Mouse (Mus musculus) yolk sac, embryonic 10.5 days (tissue): ENCODE results near the gene Kctd2.
"Not testable (repeated sequence)": the region's sequence is repeated elsewhere in the genome, so short reads cannot be mapped to it uniquely, and the experiment has no call there.

Experiments used
- DNase-seq: peaks from one replicate; pipeline ENCODE4 v3.0.0-alpha.2; 2017; ENCODE audit warnings: low spot score

The Kctd2 gene

DNA sequence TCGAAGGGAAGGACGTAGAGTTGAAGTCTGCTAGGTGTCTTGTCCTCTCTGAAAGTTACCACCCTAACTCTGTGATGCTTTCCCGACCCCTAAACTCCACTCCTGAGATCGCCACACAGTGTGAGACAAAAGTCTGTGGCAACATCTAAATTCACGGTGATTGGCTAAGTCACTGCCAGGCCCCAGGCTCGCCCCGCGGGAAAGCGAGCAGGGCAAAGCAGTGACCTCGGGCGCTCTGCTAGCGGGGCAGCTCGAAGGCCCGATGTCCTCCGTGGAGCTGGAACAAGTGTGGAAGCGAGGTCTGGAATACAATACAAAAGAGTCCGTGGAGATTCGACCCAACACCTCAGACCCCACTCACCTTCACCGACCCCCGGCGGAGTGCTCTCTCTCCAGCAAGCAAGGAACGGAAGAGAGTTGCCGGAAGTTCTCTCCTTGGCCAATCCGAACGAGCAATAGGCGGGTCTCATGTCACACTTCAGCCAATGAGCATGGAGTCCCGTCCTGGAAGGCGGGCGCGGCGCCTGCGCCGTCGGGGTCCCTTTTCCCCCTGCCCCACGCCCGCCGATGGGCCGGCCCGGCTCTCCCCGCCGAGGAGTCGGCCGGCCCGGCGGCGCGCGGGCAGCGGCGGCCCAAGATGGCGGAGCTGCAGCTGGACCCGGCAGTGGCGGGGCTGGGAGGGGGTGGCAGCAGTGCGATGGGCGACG, at the start of gene Kctd2, which contains the start of gene Atp5h:
Kctd2 (plus strand) TSS at position 598 of the 707 bp plus-strand sequence.
Atp5h (minus strand) TSS at position 432 of the 707 bp plus-strand sequence.
- peak; percentile 96 for DNase-seq

- no peak for DNase-seq
These were observed 49.6 kb upstream of the Kctd2 start for GRCm38 (mm10) chr11:115370368-115370767.

GRCm38 (mm10) chr11:115371354-115371753, 48.6 kb upstream of the Kctd2 start:
- no peak for DNase-seq

- no peak for DNase-seq
These were observed 47.9 kb upstream of the Kctd2 start for GRCm38 (mm10) chr11:115372015-115372414.

- no peak for DNase-seq
These were observed 47.2 kb upstream of the Kctd2 start for GRCm38 (mm10) chr11:115372737-115373136.

- DNase-seq: no peak
These were observed 45.9 kb upstream of the Kctd2 start for GRCm38 (mm10) chr11:115373805-115374694.

DNA sequence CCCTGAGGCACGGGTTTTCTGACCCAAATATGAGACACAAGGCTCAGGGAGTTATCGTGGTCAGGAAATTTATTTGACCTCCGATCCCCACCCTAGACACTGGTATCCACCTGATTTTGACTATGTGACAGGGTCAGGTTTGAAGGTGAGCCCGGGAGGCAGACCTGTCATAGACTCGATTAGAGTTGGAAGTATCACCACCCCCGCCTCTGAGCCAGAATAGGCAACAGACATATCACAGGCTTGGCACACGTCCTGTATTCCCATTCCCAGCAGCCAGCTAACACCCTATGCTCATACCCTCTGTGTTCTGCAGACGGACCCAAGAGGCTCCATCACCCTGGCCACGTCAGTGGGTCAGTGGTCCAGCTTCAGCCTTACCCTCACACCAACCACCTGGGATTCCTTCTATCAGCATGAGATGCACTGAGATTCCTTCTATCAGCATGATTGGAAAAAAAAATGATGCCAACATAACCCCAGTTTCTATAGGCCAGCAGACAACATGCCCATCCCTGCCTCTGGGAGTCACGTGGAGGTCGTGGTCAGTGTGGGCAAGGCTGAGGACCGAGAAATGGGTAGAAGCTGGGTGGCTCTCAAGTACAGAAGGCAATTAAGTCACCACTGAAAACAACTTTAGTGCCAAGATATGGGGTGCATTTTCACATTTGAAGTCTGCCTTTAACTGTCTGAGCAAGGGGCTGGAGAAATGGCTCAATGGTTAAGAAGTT, 45.1 kb upstream of the Kctd2 start:
- no peak for DNase-seq

DNA sequence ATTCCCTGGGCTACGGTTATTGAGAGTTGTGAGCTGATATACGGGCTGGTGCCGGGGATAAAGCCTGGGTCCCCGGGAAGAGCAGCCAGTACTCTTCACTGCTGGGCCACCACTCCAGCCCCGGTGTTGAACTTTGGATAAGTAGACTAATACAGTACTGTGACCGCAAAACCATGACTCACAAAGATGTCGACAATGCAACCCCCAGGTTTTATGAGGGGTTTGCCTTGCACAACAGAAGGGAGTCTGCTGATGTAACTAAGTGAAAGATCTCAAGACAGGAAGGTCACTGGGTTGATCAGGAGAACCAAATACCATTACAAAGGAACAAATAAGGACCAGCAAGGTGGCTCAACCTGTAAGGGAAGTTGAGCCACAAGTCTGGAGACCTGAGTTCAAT, 43.2 kb upstream of the Kctd2 start:
- no peak for DNase-seq

DNA sequence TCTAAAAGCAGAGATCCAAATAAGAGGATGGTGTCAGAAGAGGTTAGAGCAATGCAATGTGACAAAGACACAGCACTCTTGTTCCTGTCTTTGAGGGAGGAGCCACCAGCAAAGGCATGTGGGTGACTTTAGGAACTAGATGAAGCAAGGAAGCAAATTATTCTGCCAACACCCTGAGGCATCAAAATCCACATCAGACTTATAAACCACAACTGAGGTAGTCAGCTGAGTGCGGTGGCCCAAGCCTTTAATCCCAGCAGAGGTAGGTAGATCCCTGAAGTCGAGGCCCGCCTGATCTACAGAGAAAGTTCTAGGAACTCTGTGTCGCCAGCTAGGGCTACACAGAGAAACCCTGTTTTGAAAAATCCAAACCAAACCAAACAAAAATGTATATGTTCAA, 42.7 kb upstream of the Kctd2 start:
- DNase-seq: no peak

GRCm38 (mm10) chr11:115377854-115378253, 42.1 kb upstream of the Kctd2 start:
- no peak for DNase-seq

- no peak for DNase-seq
These were observed 38.7 kb upstream of the Kctd2 start for GRCm38 (mm10) chr11:115381276-115381675.

GRCm38 (mm10) chr11:115381743-115382539, 38.0 kb upstream of the Kctd2 start, which contains the start of gene Cdr2l:
Cdr2l (plus strand) TSS chr11:115381916.
- DNase-seq: peak; percentile 92

- no peak for DNase-seq
These were observed 37.0 kb upstream of the Kctd2 start for GRCm38 (mm10) chr11:115382891-115383290.

DNA sequence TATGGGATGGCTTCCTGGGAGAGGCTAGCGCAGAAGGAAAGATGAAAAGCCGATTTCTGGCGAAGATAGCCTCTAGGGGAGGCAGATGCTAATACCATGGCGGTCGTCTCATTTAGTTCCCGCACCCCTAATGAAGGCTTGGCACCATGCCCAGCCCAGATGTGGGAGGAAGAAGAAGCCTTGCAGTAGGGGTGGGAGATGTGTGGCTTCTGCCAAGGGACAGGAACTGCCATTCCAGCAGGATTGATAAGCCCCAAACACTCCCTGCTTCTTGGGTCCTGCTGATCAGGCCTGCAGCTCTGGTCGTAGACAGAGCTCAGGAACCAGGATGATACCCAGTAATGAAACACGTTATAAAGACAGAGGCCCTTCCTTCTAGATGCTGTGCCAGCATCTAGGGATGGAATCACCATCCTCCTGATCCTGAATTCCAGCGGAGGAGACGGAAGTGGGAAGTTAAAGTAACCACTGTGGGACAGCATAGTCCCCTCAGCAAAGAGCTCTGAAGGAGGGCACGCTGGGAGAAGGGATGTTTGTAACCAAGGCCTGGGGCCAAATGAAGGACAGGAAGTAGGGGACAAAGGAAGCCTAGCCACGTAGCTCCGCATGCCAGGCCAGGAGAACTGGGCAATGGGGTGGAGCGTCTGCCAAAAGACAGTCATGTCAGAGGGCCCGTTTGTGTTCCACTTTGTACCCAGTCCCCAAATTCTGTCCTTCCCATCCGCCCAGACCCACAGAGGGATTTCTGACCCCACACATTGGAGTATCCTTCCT, 36.0 kb upstream of the Kctd2 start:
- no peak for DNase-seq

GRCm38 (mm10) chr11:115384587-115384986, 35.3 kb upstream of the Kctd2 start:
- no peak for DNase-seq

- DNase-seq: not testable (repeated sequence)
These were observed 33.1 kb upstream of the Kctd2 start for GRCm38 (mm10) chr11:115386859-115387258.

DNA sequence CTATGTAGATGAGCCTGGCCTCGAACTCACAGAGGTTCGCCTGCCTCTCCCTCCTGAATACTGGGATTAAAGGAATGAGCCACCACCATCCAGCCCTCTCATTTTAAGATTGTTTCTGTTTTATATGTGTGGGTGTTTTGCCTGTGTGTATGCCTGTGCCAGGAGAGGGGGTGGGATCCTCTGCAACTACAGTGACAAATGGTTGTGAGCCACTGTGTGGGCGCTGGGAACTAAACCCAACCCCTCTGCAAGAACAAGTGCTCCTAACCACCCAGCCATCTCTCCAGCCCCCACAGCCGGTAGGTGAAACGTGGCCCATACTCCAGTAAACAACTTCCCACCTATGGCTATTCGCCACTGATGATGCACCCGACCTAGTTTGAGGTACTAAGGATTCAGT, 28.6 kb upstream of the Kctd2 start:
- no peak for DNase-seq

DNA sequence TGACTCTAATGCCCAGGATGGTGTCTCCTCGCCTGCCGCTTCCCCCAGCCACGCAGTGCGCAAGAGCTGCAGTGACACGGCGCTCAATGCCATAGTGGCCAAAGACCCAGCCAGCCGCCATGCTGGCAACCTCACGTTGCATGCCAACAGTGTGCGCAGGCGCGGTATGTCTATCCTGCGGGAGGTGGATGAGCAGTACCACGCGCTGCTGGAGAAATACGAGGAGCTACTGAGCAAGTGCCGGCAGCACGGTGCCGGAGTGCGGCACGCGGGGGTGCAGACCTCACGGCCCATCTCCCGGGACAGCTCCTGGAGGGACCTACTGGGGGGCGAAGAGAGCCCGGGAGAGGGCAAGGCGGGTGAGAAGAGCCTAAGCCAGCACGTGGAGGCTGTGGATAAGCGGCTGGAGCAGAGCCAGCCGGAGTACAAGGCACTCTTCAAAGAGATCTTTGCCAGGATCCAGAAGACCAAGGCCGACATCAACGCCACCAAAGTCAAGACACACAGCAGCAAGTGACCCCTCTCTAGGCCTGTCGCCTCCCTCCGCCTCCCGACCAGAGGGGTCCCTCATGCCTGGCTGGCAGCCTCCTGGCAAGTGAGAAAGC, 26.1 kb upstream of the Kctd2 start:
- DNase-seq: no peak

DNA sequence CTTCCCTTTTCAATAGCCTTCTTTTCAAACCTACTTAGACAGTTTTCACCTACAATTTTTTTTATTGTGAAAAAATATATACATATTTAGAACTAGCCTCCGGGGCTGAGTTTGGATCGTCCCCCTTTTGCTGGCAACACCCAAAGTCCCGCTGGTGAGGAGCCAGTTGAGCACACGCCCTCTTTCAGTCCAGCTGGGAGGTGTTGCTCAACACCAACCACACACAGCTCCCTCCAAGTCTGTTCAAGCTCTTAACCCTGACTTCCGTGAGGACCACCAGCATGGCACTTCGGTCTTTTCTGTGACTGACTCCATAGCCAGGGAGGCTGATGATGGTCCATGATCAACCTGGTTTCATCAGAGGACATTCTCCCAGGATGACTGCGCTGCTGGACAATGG, 21.8 kb upstream of the Kctd2 start:
- no peak for DNase-seq

DNA sequence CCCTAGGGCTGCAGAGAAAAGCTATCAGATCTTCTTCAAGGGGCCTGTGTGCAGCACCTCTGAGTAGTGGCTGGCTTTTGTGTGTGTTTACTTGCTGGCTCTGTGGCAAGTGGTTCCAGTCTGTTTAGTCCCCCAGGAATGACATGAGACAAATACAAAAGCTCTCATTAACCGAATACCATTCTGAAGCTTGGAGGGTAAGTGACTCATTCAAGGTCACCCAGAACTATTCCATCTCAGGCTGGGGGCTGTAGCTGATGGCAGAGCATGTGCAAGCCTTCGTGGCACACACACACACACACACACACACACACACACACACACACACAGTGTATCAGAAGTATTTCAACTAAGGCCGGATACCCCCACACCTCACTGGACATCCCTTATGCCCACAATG, 19.8 kb upstream of the Kctd2 start:
- DNase-seq: no peak
